Mouse (Mus musculus) c-Kit-negative CD71-positive TER-119-positive erythroid progenitor cells, embryonic 14.5 days (primary cell): ENCODE results near the gene Pigc.

Source experiments
- DNase-seq: peaks from one replicate; pipeline ENCODE4 v3.0.0-alpha.2; 2013; ENCODE audit warnings: low read depth, low spot score

Gene Pigc

GRCm38 (mm10) chr1:162008208-162008607 lies 39.2 kb downstream of the Pigc start:
- DNase-seq = no peak

GRCm38 (mm10) chr1:162008631-162009067 lies 39.7 kb downstream of the Pigc start:
- no peak for DNase-seq

GRCm38 (mm10) chr1:162009086-162009485 lies 40.1 kb downstream of the Pigc start:
- DNase-seq = no peak

GRCm38 (mm10) chr1:162011523-162012245 lies 42.7 kb downstream of the Pigc start:
- DNase-seq = no peak

GRCm38 (mm10) chr1:162013561-162013960 lies 44.6 kb downstream of the Pigc start:
- DNase-seq = no peak

- DNase-seq = no peak
Observed at GRCm38 (mm10) chr1:162015247-162015862, 46.4 kb downstream of the Pigc start.

GRCm38 (mm10) chr1:162016982-162017381 lies 48.0 kb downstream of the Pigc start:
- no peak for DNase-seq

GRCm38 (mm10) chr1:162017975-162018600 lies 49.1 kb downstream of the Pigc start:
- no peak for DNase-seq

GRCm38 (mm10) chr1:162018601-162018977 lies 49.6 kb downstream of the Pigc start:
- no peak for DNase-seq

- no peak for DNase-seq
Observed at GRCm38 (mm10) chr1:162020303-162020731, 51.3 kb downstream of the Pigc start.

GRCm38 (mm10) chr1:162020766-162021165 lies 51.8 kb downstream of the Pigc start:
- DNase-seq = no peak
